Mouse (Mus musculus) left cerebral cortex, postnatal 10 days (tissue): Measurements from ENCODE around the gene Cyp2c23. TPM values are rescaled to one million over a fixed set of nuclear protein-coding genes. Genes with fewer than 3 reads are reported as not detected.

Experiments used
- DNase-seq, 2 experiments: peaks; one replicate each; pipeline ENCODE4 v3.0.0; 2021 to 2022; ENCODE audit warnings: low spot score in 2 of 2, mixed read lengths in 1 of 2; ENCODE audit errors: extremely low spot score in 1 of 2
- intact Hi-C: fragments of 180-260 bp; cut with DNase I; formaldehyde crosslinking; loops from one replicate; pipeline ENCODE4 v1.15.1; 2025
- total RNA-seq, 2 experiments: library from RNA; stranded (reverse); gene quantifications; 2 replicates each; pipeline ENCODE4 v1.2.3; 2021

Cyp2c23 gene
- total RNA-seq, 2 experiments from 2014 or later = 0.28 TPM; not detected in 1

DNA sequence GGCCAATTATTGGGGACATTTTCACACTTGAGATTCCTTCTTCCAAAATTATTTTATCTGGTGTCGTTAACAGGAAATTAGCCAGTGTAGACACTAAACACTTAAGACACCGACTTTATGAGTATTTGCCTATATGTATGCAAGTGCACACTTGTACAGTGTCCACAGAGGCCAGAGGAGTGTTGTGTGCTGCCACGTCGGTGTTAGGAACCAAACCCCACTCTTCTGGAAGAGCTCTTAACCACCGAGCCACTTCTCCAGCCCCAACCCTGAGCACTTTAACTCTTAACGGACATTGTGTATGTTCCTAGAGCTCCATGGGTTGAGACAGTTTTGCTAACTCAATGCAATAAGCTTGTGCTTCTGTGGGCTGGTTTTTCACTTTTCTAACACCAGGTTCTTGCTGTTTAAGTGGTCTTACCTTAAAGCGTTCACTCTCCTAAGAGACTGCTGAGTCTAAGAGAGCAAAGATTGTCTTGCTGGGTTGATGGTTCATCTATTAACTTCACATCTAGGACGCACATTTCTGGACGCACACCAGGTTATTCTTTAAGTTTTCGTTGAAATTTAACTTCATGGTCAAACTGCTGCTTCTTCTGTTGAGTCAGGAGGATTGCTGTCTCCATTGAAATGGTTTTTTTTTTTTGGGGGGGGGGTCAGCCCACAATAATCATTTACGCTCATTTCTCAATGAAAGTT, 3.2 kb upstream of the Cyp2c23 start:
- DNase-seq = no peak
- intact Hi-C loops = no loop called here

- intact Hi-C loops = no loop called here
- no peak for DNase-seq
Observed at GRCm38 (mm10) chr19:44030024-44030423, 1.0 kb upstream of the Cyp2c23 start.

DNA sequence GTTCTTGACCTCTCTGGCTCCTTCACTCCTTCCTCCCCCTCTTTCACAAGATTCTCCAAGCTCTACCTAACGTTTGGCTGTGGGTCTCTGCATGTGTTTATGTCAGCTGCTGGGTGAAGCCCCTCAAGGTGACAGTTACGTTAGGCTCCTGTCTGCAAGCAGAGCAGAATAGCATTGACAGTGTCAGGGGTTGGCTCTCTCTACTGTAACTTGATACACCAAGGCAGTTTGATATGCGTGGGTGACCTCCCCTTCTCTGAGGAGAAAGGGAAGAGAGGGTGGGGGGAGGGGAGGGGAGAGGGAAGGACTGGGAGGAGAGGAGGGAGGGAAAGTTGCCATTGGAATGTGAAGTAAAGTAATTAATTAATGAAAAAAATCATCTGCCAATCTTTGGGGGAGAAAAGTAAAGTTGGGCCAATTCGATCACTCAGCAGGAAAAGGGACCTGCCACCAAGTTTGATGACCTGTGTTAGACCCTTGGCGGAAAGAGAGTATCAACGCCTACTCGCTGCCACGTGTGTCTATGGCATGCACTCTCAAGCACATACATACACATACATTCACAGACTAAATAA, 2.0 kb downstream of the Cyp2c23 start:
- DNase-seq = no peak
- intact Hi-C loops = no loop called here

DNA sequence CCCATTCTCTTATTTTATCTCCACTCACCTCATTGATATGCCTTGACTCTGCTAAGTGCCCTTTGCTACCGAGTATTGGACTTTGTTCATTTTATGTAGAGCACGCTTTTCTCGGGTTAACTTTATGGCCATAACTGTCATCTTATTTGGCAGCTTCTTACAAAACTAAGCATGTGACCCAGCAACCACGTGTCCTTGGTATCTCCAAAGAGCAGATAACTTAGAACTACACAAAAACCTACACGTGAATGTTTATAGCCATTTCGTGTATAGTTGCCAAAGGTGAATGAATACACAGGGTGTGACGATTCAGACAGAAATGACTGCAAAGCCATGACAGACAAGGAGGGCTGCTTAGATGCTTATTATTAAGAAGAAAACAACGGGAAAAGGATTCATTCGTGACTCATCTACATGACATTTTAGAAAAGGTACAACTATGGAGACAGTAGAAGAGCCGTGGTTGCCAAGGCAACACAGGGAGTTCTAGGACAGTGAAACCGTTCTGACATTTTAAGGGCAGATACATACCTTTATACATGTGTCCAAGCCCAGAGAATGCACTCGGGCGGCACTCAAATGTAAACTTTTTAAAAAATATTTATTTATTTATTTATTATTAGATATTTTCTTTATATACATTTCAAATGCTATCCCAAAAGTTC, 4.0 kb downstream of the Cyp2c23 start:
- intact Hi-C loops = no loop called here
- DNase-seq = no peak

DNA sequence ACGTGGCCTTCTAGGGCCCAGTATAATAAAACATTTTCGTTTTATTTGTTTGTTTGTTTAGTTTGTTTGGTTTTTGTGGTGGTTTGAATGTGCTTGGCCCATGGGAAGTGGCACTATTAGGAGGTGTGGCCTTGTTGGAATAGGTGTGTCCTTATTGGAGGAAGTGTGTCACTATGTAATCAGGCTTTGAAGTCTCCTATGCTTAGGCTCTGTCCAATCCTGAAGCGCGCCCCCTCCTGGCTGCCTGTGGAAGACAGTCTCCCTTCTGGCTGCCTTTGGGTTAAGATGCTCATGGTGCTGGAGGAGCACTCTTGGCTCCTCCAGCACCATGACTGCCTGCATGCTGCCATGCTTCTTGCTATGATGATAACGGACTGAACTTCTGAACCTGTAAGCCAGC, 5.9 kb downstream of the Cyp2c23 start:
- no peak for DNase-seq
- intact Hi-C loops = no loop called here

GRCm38 (mm10) chr19:44021502-44021901, 7.5 kb downstream of the Cyp2c23 start:
- no peak for DNase-seq
- intact Hi-C loops = no loop called here

DNA sequence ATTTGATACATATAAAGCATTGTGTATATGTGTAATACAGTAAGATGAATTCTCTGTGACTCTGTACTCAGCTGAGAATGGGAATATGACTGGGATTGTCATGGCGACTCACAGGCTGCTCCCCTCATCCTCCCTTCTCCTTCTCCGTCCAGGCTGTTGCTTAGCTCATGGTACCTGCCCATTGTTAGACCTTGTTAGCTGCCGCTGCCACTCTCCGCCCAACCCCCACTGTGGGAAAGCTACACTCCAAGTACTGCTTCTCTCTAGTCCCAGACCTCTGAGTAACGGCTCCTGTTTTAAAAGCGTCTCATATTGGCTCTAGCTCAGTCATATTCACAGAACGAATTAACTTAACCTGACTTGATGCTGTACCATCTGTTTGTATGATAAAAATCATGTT, 9.3 kb downstream of the Cyp2c23 start:
- intact Hi-C loops = no loop called here

DNA sequence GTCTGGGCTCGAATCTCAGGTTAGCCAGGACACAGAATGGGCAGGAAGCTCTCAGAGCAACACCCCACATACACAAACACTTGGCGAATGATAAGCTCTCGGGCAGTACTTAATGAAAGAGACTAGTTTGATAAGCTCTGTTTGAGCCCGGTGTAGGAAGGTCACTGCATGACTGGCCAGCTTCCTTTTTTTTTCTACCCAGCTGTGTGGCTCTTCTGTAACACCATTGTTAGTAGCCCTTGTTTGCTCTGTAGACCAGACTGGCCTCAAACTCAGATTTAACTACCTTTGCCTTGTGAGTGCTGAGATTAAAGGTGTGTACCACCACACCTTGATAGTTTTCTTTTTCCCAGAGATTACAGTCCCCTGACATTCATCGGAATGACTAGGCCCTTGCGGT, 15.1 kb downstream of the Cyp2c23 start:
- intact Hi-C loops = no loop called here
- DNase-seq = no peak

More for the DNA sequence above, 9.3 kb downstream of the Cyp2c23 start:
- DNase-seq = no peak

GRCm38 (mm10) chr19:44008784-44009183, 20.2 kb downstream of the Cyp2c23 start:
- intact Hi-C loops = no loop called here
- peak in 1 of 2 experiments; percentile 80 for DNase-seq

GRCm38 (mm10) chr19:44007186-44007585, 21.8 kb downstream of the Cyp2c23 start:
- intact Hi-C loops = no loop called here
- peak in 1 of 2 experiments; percentile 11 for DNase-seq

GRCm38 (mm10) chr19:44005025-44005424, 24.0 kb downstream of the Cyp2c23 start:
- no peak for DNase-seq
- intact Hi-C loops = no loop called here

GRCm38 (mm10) chr19:44004261-44004660, 24.7 kb downstream of the Cyp2c23 start:
- no peak for DNase-seq
- intact Hi-C loops = no loop called here

GRCm38 (mm10) chr19:44000720-44001119, 28.3 kb downstream of the Cyp2c23 start:
- DNase-seq = no peak
- intact Hi-C loops = no loop called here

DNA sequence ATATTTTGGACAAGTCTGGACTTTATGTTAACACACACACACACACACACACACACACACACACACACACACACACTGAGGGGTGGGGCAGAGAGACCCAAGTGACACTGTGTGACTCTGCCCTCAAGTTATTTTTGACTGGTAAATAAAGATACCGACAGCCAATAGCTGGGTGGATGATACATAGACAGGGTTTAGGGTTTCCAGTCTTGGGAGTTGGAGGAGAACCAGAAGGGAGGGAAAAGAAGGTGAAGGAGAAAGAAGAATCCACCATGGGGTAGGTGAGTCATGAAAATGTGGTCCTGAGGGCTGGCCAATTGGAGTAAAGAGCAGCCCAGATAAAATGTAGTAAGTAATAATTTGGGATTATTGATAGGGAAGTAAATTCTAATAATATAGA, 28.9 kb downstream of the Cyp2c23 start:
- intact Hi-C loops = no loop called here
- no peak for DNase-seq

GRCm38 (mm10) chr19:43998802-43999527, 30.0 kb downstream of the Cyp2c23 start:
- intact Hi-C loops = no loop called here

GRCm38 (mm10) chr19:43998101-43998500, 30.9 kb downstream of the Cyp2c23 start:
- intact Hi-C loops = no loop called here
- peak; percentile 26 to 65 for DNase-seq

More at GRCm38 (mm10) chr19:43998802-43999527, 30.0 kb downstream of the Cyp2c23 start:
- no peak for DNase-seq

DNA sequence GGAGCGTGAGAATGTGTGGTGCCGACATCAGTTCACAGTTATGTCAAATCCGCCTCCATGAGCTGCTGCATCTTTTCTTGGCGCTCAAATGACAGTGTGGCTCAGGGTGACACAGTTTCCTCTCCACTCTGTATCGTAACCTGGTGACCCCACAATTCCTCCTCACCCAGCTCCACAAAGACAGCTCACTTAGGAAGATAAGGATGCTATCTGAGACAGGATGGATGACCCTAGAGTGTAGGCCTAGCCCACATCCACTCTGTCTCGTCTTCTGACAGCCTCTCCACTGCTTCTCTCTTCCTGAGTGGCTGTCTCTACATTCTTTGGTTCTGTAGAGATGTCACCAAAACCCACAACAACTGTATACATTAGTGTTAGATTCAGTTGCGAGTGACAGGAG, 33.6 kb downstream of the Cyp2c23 start:
- intact Hi-C loops = no loop called here
- no peak for DNase-seq

DNA sequence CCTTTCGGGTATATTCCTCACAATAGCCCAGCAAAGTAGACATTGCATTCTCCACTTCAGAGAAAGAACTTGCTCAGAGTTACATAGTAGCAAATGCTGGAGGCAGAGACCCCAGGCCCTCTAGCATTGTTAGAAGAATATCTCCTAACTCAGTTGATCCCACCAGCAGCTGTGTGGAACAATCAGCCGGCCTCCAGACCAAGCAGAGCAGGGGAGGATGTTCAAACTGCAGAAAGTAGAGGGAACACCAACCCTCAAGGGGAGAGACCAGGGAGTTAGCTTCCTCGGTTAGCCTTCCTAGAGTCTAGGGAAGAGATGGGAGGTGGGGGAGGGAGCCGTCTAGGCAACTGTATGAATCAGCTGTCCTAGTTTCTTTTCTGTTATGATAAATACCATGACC, 36.5 kb downstream of the Cyp2c23 start:
- DNase-seq = no peak

DNA sequence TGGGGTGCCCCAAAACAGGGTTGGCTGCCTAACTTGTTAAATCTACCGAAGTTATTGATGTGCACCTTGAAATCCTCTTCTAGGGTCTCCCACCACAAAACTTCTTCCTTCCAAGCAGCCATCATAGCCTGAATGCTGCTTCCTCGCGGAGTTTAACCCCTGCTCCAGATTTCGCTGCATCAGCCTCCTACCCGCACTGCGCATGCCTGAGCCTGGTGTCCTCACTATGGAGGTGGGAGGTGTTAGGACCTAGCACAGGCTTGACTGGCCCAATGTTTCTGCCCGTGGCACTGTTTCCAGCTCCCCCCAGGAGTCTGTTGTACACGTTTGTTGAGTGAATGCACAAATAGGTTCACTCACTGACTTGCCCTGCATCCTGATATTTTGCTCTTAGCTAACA, 38.6 kb downstream of the Cyp2c23 start:
- no peak for DNase-seq
- intact Hi-C loops = no loop called here

More for the DNA sequence above, 36.5 kb downstream of the Cyp2c23 start:
- intact Hi-C loops = no loop called here
